Comparison of ENCODE assay signal across 20 mouse cellular contexts in genomic region chr7:74415241-74415640, GRCm38 (mm10).
A peak's percentile ranks its signal among the peaks of the same experiment; 100 is the strongest.
DNase-seq lines count a peak whose midpoint lies in the region; ATAC-seq and TF ChIP-seq lines count a peak whose summit lies in the region.
"Had no signal": no experiment of that assay in that cellular context is flagged by ENCODE, and none has a peak within 500 bp of the region (broad histone marks: within the 10 kb centered on the region; RNA-seq: fewer than 3 reads in every experiment).

No protein-coding gene starts in this region.

- H3K4me2 ChIP-seq in forebrain, embryonic 14.5 days (ENCODE audit: low read length), result no peak overlapping the region
- H3K4me2 ChIP-seq in neural tube, embryonic 15.5 days, result no peak overlapping the region
- H3K4me2 ChIP-seq: forebrain, embryonic 12.5 days; limb, embryonic 12.5 days; liver, embryonic 11.5 days; midbrain, embryonic 11.5 days had no signal

- no peaks in the 10 kb centered on the region for H3K36me3 ChIP-seq in forebrain, embryonic 14.5 days (ENCODE audit: control insufficient read depth, insufficient read depth, low read length)
- H3K36me3 ChIP-seq in forebrain, embryonic 10.5 days (replicated peaks), result no peaks in the 10 kb centered on the region
- no peaks in the 10 kb centered on the region for H3K36me3 ChIP-seq in neural tube, embryonic 15.5 days
- H3K36me3 ChIP-seq: forebrain, embryonic 12.5 days; heart, embryonic 10.5 days; limb, embryonic 12.5 days had no signal

- 83% methylated on average over 6 of the region's 6 CpGs for WGBS in forebrain, embryonic 14.5 days
- WGBS in forebrain, embryonic 10.5 days, result 96% methylated on average over 6 of the region's 6 CpGs
- 94% methylated on average over 6 of the region's 6 CpGs for WGBS in neural tube, embryonic 15.5 days

- H3K9me3 ChIP-seq in forebrain, embryonic 14.5 days (replicated peaks; ENCODE audit: control insufficient read depth, low read length), result no peaks in the 10 kb centered on the region
- no peaks in the 10 kb centered on the region for H3K9me3 ChIP-seq in forebrain, embryonic 10.5 days
- no peaks in the 10 kb centered on the region for H3K9me3 ChIP-seq in neural tube, embryonic 15.5 days (replicated peaks)
- H3K9me3 ChIP-seq: forebrain, embryonic 12.5 days; heart, embryonic 10.5 days; limb, embryonic 12.5 days had no signal

- intact Hi-C loops in left cerebral cortex, postnatal 4 days (cut with DNase I), result no loop called here
- intact Hi-C loops in left cerebral cortex, adult 2 months (cut with DNase I), result no loop called here

- peaks cover 12% of the 10 kb centered on the region; the same call in 1 of the 2 replicates for H3K4me1 ChIP-seq in forebrain, embryonic 14.5 days (ENCODE audit: control insufficient read depth, insufficient read depth, low read length)
- peaks cover 21% of the 10 kb centered on the region for H3K4me1 ChIP-seq in forebrain, embryonic 10.5 days
- H3K4me1 ChIP-seq in neural tube, embryonic 15.5 days, result peaks cover 23% of the 10 kb centered on the region

- TF ChIP-seq CTCF in left cerebral cortex, adult 2 months (IDR thresholded peaks at IDR 0.05), result no peak

- H3K9ac ChIP-seq in forebrain, embryonic 14.5 days (ENCODE audit: low read length), result no peak overlapping the region
- H3K9ac ChIP-seq in neural tube, embryonic 15.5 days (replicated peaks), result no peak overlapping the region
- H3K9ac ChIP-seq: forebrain, embryonic 12.5 days; limb, embryonic 12.5 days; liver, postnatal 0 days had no signal

- no peak for ATAC-seq in forebrain, embryonic 14.5 days
- no peak for ATAC-seq in neural tube, embryonic 15.5 days (ENCODE audit: low FRiP score)
- ATAC-seq: hindbrain, embryonic 16.5 days; intestine, embryonic 16.5 days; liver, postnatal 0 days had no signal

- H3K27ac ChIP-seq in forebrain, embryonic 14.5 days (ENCODE audit: low read depth, low read length), result no peak overlapping the region
- H3K27ac ChIP-seq in forebrain, embryonic 10.5 days, result no peak overlapping the region
- H3K27ac ChIP-seq in left cerebral cortex, adult 2 months, result no peak overlapping the region
- no peak overlapping the region for H3K27ac ChIP-seq in neural tube, embryonic 15.5 days (replicated peaks)
- H3K27ac ChIP-seq: forebrain, embryonic 12.5 days; gastrocnemius, adult 2 months; heart, embryonic 10.5 days; limb, embryonic 12.5 days had no signal

- DNase-seq in forebrain, embryonic 14.5 days (ENCODE audit: low spot score), result peak; percentile 43
- DNase-seq in forebrain, embryonic 10.5 days (ENCODE audit: extremely low spot score, low spot score), result no peak
- DNase-seq in left cerebral cortex, postnatal 4 days, result peak; percentile 68
- no peak for DNase-seq in left cerebral cortex, adult 2 months (ENCODE audit: extremely low spot score in 1 of 2, low spot score in 2 of 2)
- peak; percentile 56 for DNase-seq in cerebellum, adult 8-10 months
- DNase-seq in cerebellum, postnatal 36 days, result peak; percentile 69
- no peak for DNase-seq in urinary bladder, postnatal 14 days (ENCODE audit: low spot score)
- DNase-seq: gastrocnemius, adult 2 months; kidney, postnatal 25 days; liver, postnatal 0 days; lung, postnatal 10 days; right cerebral cortex, postnatal 14 days had no signal

- no peaks in the 10 kb centered on the region for H3K27me3 ChIP-seq in forebrain, embryonic 14.5 days (replicated peaks; ENCODE audit: control insufficient read depth, insufficient read depth, low read length)
- H3K27me3 ChIP-seq in forebrain, embryonic 10.5 days (ENCODE audit: poor library complexity, severe bottlenecking), result no peaks in the 10 kb centered on the region
- no peaks in the 10 kb centered on the region for H3K27me3 ChIP-seq in neural tube, embryonic 15.5 days (replicated peaks)
- H3K27me3 ChIP-seq: forebrain, embryonic 12.5 days had no signal

- no peak overlapping the region for H3K4me3 ChIP-seq in forebrain, embryonic 14.5 days (ENCODE audit: low read depth, low read length)
- no peak overlapping the region for H3K4me3 ChIP-seq in forebrain, embryonic 10.5 days
- H3K4me3 ChIP-seq in left cerebral cortex, adult 2 months, result no peak overlapping the region
- no peak overlapping the region for H3K4me3 ChIP-seq in neural tube, embryonic 15.5 days (replicated peaks)
- H3K4me3 ChIP-seq: forebrain, embryonic 12.5 days; gastrocnemius, adult 2 months; heart, embryonic 10.5 days; limb, embryonic 12.5 days had no signal

Comparison
In these comparisons a context has a peak if more than half of its experiments do, and no peak if none do; other contexts are left out.
1. DNase-seq: peak in forebrain, embryonic 14.5 days (single experiment), left cerebral cortex, postnatal 4 days (single experiment), cerebellum, adult 8-10 months (single experiment) and cerebellum, postnatal 36 days (2 of 2); none in forebrain, embryonic 10.5 days (single experiment), left cerebral cortex, adult 2 months (0 of 2) and urinary bladder, postnatal 14 days (single experiment).